Mouse (Mus musculus) left cerebral cortex, postnatal 10 days (tissue): Measurements from ENCODE around the gene Pmpcb. TPM values are rescaled to one million over a fixed set of nuclear protein-coding genes. Genes with fewer than 3 reads are reported as not detected.

Experiments
- DNase-seq, 2 experiments: peaks; one replicate each; pipeline ENCODE4 v3.0.0; 2021 to 2022; ENCODE audit warnings: low spot score in 2 of 2, mixed read lengths in 1 of 2; ENCODE audit errors: extremely low spot score in 1 of 2
- intact Hi-C: fragments of 180-260 bp; cut with DNase I; formaldehyde crosslinking; loops from one replicate; pipeline ENCODE4 v1.15.1; 2025
- total RNA-seq, 2 experiments: library from RNA; stranded (reverse); gene quantifications; 2 replicates each; pipeline ENCODE4 v1.2.3; 2021

The Pmpcb gene
- total RNA-seq, 2 experiments from 2014 or later, result 55.0 to 72.7 TPM

GRCm38 (mm10) chr5:21724427-21724826 is 12.5 kb upstream of the Pmpcb start:
- intact Hi-C loops, result no loop called here
- DNase-seq, result no peak

- intact Hi-C loops, result no loop called here
- DNase-seq, result no peak
Observed at GRCm38 (mm10) chr5:21724872-21725271, 12.1 kb upstream of the Pmpcb start.

GRCm38 (mm10) chr5:21729107-21729506 is 7.8 kb upstream of the Pmpcb start:
- intact Hi-C loops, result no loop called here
- no peak for DNase-seq

GRCm38 (mm10) chr5:21732177-21732911 is 4.6 kb upstream of the Pmpcb start:
- DNase-seq, result no peak
- intact Hi-C loops, result no loop called here

- peak; percentile 69 to 75 for DNase-seq
- intact Hi-C loops, result no loop called here
Observed at GRCm38 (mm10) chr5:21732930-21733329, 4.0 kb upstream of the Pmpcb start.

GRCm38 (mm10) chr5:21735100-21735499 is 1.8 kb upstream of the Pmpcb start:
- intact Hi-C loops, result loop anchor here (5.0 kb wide), 1 partner anchor 78 kb away; no protein-coding TSS in a partner anchor
- no peak for DNase-seq

- intact Hi-C loops, result loop anchor here (5.0 kb wide), 1 partner anchor 78 kb away; no protein-coding TSS in a partner anchor
Observed at GRCm38 (mm10) chr5:21735584-21735983, 1.4 kb upstream of the Pmpcb start.

GRCm38 (mm10) chr5:21736046-21736445 is 895 bp upstream of the Pmpcb start:
- DNase-seq, result no peak
- intact Hi-C loops, result loop anchor here (5.0 kb wide), 1 partner anchor 79 kb away; no protein-coding TSS in a partner anchor

More at GRCm38 (mm10) chr5:21735584-21735983, 1.4 kb upstream of the Pmpcb start:
- DNase-seq, result peak; percentile 36 to 88

GRCm38 (mm10) chr5:21737620-21738019 is 679 bp downstream of the Pmpcb start:
- intact Hi-C loops, result loop anchor here (5.0 kb wide), 1 partner anchor 80 kb away; no protein-coding TSS in a partner anchor
- DNase-seq, result no peak

- no peak for DNase-seq
- intact Hi-C loops, result loop anchor here (5.0 kb wide), 1 partner anchor 82 kb away; no protein-coding TSS in a partner anchor
Observed at GRCm38 (mm10) chr5:21739120-21739519, 2.2 kb downstream of the Pmpcb start.

- intact Hi-C loops, result loop anchor here (5.0 to 10.0 kb wide), 2 partner anchors 83 to 475 kb away; no protein-coding TSS in a partner anchor
- no peak for DNase-seq
Observed at GRCm38 (mm10) chr5:21739881-21740280, 2.9 kb downstream of the Pmpcb start.

GRCm38 (mm10) chr5:21743606-21744005 is 6.7 kb downstream of the Pmpcb start:
- intact Hi-C loops, result loop anchor here (10.0 kb wide), 1 partner anchor 479 kb away; no protein-coding TSS in a partner anchor
- no peak for DNase-seq

- intact Hi-C loops, result loop anchor here (10.0 kb wide), 1 partner anchor 480 kb away; no protein-coding TSS in a partner anchor
Observed at GRCm38 (mm10) chr5:21744651-21745050, 7.7 kb downstream of the Pmpcb start.

GRCm38 (mm10) chr5:21745966-21746365 is 9.0 kb downstream of the Pmpcb start:
- DNase-seq, result no peak
- intact Hi-C loops, result loop anchor here (10.0 kb wide), 1 partner anchor 481 kb away; no protein-coding TSS in a partner anchor

More at GRCm38 (mm10) chr5:21744651-21745050, 7.7 kb downstream of the Pmpcb start:
- no peak for DNase-seq

- no peak for DNase-seq
- intact Hi-C loops, result no loop called here
Observed at GRCm38 (mm10) chr5:21768506-21768905, 31.6 kb downstream of the Pmpcb start.

- no peak for DNase-seq
- intact Hi-C loops, result no loop called here
Observed at GRCm38 (mm10) chr5:21769841-21770240, 32.9 kb downstream of the Pmpcb start.

GRCm38 (mm10) chr5:21776491-21776890 is 39.5 kb downstream of the Pmpcb start:
- intact Hi-C loops, result no loop called here
- DNase-seq, result no peak

GRCm38 (mm10) chr5:21784161-21785052 is 47.5 kb downstream of the Pmpcb start:
- peak; percentile 8 to 28 for DNase-seq
- intact Hi-C loops, result loop anchor here (10.0 kb wide), 1 partner anchor 730 kb away; no protein-coding TSS in a partner anchor

- intact Hi-C loops, result loop anchor here (10.0 kb wide), 1 partner anchor 730 kb away; no protein-coding TSS in a partner anchor
- peak; percentile 83 to 93 for DNase-seq
Observed at GRCm38 (mm10) chr5:21785053-21785452, 48.1 kb downstream of the Pmpcb start, which contains the start of the genes Dnajc2 and Psmc2. Dnajc2 (minus strand) TSS chr5:21785251. Psmc2 (plus strand) TSS chr5:21785283.
